Mouse (Mus musculus) adipocyte (in vitro differentiated cells): Measurements from ENCODE around the gene Gp6.
"Not testable (repeated sequence)": the region's sequence is repeated elsewhere in the genome, so short reads cannot be mapped to it uniquely, and the experiment has no call there.

Experiments
- DNase-seq: peaks from one replicate; pipeline ENCODE4 v3.0.0-alpha.2; 2016; ENCODE audit warnings: low spot score

The Gp6 gene

DNA sequence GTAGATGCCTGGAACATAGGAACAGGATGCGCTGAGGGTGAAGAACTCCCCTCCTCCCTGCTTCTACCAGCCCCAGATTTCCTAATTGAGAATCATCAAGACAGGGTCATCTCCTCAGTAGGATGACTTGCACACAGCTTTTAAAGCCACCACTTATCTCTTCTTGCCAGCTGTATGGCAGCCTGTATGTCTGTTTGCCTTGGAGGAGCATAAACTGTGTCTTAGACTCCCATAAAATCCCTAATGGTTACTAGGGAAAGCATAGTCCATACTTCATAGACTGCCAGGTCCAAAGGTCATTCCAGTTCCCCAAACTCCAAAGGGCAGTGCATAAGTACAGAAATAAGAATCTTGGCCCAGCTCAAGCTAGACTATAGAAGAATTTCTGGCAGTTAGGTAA is at the start of gene Gp6:
TSS of gene Gp6 (minus strand) at position 15 of the 400 bp plus-strand sequence.
- no peak for DNase-seq

DNA sequence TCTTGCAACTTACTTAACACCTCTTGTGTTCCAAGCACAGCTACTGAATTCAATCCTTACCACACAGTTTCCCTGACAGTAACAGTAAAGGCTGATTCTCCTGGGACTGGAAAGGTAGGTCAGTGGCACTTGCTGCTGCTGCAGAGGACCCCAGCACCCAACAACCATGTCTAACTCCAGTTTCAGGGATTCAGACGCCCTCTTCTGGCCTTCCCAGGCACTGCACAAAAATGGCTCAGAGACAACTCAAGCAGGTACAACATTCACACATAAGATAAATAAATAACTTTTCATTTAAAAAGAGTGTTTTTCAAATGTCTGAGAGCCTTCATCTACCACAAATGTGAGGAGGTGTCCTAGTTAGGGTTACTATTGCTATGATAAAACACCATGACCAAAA is 49.6 kb upstream of the Gp6 start:
- DNase-seq: no peak

DNA sequence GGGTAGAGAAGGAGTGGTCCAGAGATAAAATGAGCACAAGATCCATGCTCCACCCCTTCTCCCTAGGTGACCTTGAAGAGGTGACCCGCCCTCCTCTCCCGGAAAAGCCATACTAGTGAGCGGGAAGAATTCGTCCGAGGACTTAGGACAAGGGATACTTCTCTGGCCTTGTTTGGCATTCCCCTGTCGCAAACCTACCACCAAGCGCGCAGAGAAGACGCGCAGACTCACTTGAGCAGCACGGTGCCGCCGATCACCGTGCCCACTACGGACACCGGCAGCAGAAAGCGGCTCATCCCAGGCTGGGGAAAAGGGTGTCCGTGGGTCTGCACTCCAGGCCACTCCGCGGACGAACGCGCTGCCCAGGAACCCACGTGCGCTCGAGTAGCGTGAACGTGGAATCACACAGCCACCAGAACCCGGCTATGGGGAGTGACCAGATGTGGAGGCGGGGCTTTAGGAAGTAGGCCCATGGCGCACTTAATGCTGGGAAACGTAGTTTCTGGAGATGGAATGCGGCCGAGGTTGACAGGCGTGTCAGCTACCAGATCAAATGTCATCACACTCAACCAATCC is 47.8 kb upstream of the Gp6 start, which contains the start of gene Rdh13:
TSS of gene Rdh13 (minus strand) at position 434 of the 576 bp plus-strand sequence.
- peak; percentile 93 for DNase-seq

DNA sequence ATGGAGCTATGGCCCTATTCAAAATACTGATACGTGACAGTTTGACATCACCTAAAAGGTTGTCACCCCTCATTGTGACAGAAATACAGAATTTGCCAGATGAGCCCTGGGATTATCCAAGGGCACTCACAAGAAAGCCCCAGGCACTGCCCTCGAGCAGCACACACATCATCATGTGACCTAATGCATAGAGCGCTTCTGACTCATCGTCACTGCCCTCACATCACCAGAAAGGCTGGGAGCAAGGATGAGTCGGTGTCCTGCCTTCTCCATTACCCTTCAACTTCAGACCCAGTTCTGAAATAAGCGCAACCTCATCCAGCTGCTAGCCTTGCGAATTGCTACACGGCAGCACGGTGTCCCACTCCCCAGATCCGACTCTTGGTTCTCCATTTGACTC is 43.0 kb upstream of the Gp6 start:
- DNase-seq: no peak

DNA sequence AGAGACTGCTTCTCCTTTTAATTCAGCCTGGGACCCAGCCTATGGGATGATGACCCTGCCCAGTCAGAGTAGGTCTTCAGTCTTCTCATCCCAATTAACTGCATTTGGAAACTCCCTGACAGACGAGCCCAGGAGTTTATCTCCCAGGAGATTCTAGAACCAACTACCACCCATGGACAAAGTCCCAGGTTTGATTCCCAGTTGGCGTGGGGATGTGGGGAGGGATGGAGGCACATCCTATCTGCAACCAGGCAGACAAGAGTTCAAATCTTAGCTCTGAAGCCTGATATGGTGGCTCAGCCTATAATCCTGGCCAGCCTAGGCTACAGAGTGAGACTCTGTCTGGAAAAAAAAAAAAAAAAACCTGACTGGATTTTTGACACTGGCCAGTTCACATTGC is 40.2 kb upstream of the Gp6 start:
- DNase-seq: no peak

DNA sequence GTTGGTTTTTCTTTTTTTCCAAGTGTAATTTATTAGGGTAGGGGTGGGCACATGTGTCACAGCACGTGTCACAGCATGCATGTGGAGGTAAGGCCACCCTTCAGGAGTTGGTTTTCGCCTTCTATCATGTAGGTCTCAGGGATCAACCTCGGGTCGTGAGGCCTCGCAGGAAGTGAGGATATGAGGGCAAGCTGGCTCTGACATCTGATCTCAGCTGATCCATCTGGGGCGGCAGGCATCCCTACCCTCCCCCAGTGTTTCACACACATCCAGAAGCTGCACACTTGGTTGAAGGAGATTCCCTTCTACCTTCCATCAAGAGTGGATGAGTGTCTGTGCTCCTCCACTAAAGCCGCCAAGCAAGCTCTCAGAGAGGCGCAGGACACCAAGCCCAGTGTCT is 34.5 kb upstream of the Gp6 start:
- no peak for DNase-seq

DNA sequence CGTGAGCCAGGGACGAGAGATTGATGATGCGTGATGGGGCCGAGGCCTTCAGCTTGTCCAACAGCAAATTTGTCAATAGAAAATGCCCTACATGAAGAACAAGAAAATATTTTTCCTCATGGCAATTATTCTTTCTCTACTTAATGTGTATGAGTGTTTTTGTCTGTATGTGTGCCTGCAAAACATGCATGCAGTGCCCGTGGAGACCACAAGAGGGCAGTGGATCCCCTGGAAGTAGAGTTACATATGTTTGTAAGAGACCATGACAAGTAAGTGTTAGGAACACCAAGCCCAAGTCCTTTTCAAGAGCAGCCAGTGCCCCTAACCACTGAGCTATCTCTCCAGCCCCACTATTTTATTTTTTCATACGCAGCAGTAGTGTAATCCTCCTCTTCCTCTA is 34.0 kb upstream of the Gp6 start:
- DNase-seq: peak; percentile 45

DNA sequence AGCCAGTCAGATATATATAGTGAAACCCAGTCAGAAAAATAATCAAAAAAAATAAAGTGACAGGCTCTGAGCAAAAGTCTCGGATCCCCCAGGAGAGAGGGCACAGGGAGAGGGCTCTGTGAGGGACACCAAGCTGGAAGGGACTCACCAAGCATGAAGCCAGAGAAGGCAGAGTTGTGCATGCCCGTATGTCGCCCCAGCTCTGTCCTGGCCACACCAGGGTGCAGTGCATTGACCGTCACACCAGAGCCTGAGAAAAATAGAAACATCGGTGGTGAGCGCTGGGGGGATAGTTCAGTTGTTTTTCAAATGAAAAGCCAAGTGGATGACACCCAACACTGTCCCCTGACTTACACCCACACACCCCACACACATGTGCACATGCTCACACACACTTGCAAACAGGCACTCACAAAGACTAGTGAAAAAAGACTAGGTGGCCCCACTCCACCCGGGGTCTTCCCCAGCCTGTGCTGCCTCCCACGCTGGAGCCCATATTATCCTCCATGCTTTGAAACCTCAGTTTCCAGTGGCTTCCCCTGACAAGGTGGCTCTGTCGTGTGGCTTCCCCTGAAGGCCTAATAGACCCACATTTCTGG is 32.8 kb upstream of the Gp6 start:
- no peak for DNase-seq

DNA sequence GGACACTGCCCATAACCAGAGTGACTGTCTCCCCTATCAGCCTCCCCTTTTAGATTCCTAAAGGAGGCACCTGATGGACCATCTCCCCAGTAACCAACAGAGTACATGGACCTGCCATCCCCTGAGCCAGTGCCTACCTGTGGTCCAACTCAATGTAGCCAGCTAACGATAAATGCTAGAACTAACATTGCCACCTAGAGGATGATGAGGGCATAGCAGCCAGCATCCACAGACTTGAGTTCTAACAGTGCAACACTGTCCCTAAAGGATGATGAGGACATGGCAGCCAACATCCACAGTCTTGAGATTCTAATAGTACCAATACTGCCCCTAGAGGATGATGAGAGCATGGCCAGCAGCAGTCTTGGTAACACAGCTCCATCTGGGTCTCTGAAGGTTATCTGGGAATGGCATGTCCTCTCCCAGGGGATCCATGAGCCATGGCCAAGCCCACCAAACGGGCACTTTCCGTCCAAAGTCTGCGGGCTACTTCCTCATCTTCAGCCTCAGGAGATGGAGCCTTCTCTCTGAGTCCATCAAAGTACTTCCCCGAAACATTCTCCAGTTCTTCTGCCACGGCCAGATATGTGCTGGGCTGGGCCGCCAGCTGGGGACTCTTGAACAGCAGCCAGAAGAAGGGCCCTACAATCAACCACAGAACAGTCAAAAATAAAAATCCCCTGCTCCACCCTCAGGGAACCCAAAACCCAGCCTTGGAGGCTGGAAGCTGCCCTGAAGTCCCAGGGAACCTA is 29.8 kb upstream of the Gp6 start:
- DNase-seq: peak; percentile 93

DNA sequence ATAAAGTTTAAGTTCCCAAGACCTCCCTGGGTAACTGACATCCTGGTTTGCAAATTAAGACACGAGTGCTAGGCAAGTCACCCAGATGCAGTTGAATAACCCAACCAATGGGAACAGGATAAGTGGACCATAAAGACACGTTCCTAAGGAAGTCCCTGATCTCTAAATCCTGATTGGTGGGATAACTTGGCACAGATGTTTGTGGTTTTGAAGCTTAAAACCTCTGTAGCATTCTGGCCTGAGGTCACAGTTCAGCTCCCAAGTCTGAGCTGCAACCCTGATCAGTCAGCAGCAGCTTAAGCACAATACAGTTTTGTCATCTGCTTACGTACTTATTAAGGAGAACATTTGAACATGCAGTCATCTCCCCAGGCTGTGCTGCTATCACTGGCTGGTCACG is 22.7 kb upstream of the Gp6 start:
- no peak for DNase-seq

DNA sequence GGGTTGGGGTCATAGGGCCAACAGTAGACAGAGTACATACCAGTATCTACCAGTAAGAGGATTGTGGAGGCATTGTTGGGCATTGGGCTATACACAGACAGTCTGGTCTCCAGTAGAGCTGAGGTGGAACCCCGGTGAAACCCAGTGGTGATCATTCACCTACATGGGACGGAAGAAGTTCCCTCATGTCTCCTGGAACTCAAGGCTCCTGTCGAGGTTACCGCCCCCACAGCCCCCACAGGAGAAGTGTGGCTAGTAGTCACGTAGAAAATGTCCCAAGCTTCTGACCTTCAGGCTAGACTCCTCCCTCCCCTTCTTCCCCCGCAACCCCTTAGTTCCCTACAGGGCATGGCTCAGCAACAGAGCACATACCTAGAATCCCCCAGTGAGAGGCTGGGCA is 22.1 kb upstream of the Gp6 start:
- DNase-seq: no peak

DNA sequence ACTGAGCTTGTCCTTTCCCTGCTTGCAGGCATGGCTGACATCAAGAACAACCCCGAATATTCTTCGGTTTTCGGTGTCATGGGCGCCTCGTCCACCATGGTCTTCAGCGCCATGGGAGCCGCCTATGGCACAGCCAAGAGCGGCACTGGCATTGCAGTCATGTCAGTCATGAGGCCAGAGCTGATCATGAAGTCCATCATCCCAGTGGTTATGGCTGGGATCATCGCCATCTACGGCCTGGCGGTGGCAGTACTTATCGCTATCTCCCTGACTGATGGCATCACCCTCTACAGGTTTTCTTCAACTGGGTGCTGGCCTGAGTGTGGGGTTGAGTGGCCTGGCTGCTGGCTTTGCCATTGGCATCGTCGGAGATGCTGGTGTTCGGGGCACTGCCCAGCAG is 14.9 kb upstream of the Gp6 start:
- not testable (repeated sequence) for DNase-seq

DNA sequence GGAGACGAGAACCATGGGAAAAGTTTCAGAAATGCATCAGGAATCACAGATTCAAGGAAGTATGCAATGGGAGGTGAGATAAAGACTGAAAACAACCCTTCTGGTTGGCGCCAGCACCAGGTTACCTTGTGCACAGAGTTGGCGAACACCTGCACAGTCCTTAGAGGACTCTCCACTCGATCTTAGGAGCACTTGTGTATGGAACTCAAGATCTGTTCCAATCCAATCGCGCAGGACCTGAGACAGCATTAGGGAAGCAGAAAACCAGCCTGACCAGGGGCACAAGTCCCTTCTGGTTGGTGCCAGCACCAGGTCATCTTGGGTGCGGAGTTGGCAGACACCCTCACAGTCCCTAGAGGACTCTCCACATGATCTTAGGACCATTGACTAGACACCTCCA is 24.0 kb downstream of the Gp6 start:
- DNase-seq: no peak

DNA sequence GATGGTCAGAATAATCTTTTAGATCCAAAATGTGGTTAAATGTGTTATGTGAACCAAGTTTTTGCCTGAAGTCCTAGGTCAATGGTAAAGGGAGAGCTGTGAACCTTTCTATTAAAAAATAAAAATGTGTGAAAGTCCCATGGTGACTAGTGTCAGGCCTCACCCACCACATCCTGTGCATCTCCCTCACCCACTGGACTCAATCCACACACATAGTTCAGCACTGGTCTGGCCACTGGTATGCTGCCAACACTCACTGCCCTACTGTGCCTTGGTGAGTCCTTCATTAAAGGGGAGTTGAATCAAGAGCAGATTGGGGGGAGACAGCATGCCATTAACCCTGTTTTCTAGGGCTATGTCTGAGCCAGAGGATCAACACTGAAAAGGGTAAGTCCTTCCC is 60.0 kb downstream of the Gp6 start, which contains the start of gene Ncr1:
TSS of gene Ncr1 (plus strand) at position 216 of the 400 bp plus-strand sequence.
- DNase-seq: no peak

DNA sequence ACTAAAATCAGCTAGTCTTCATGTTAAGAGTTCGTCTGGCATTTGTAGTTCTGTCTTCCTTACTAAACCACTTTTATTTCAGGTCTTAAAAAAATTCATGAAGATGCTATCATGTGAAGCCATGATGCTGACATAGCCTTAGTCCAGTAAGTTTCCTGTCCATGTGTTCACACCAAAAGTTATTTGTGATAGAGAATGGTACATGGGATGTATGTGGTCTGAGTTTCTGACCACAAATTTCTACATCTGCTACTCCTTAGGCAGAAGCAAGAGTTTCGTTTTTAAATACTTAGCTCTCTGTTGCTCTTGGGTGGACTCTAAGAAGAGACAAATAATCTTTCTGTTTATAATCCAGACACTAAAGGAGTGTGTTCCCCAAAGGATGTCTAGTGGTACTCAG is 74.2 kb downstream of the Gp6 start:
- no peak for DNase-seq
